Mouse (Mus musculus) myocyte (in vitro differentiated cells): Measurements from ENCODE around the gene Spata31d1a.

Source experiments
- CEBPB ChIP-seq: IDR thresholded peaks from 2 replicates; pipeline ENCODE4 v1.6.1; 2011; ENCODE audit warnings: mild to moderate bottlenecking, moderate library complexity; ENCODE audit not compliant: poor library complexity, insufficient read depth, severe bottlenecking
- E2F4 ChIP-seq: IDR thresholded peaks from one replicate; pipeline ENCODE4 v1.6.1; 2011; ENCODE audit warnings: mild to moderate bottlenecking, control low read depth, moderate library complexity; ENCODE audit not compliant: insufficient read depth
- MAX ChIP-seq: IDR thresholded peaks from one replicate; pipeline ENCODE4 v1.6.1; 2011; ENCODE audit warnings: low read depth, mild to moderate bottlenecking, control low read depth
- MYOD1 ChIP-seq, 3 experiments: IDR thresholded peaks; one replicate each; pipeline ENCODE4 v1.6.1; 2011; ENCODE audit warnings: control low read depth in 2 of 3, low read depth in 2 of 3, mild to moderate bottlenecking in 2 of 3, moderate library complexity in 1 of 3; ENCODE audit not compliant: insufficient read length in 2 of 3, control insufficient read depth in 1 of 3
- MYOG ChIP-seq, 3 experiments: IDR thresholded peaks; one replicate each; pipeline ENCODE4 v1.6.1; 2011; ENCODE audit warnings: control low read depth in 2 of 3, low read depth in 2 of 3, mild to moderate bottlenecking in 2 of 3; ENCODE audit not compliant: insufficient read length in 2 of 3, control insufficient read depth in 1 of 3, insufficient read depth in 1 of 3
- POLR2A ChIP-seq: IDR thresholded peaks from one replicate; pipeline ENCODE4 v1.6.1; 2011; ENCODE audit warnings: low read depth, mild to moderate bottlenecking, control low read depth, moderate library complexity; ENCODE audit not compliant: insufficient read length
- POLR2AphosphoS2 ChIP-seq: IDR thresholded peaks from one replicate; pipeline ENCODE4 v1.6.1; 2011; ENCODE audit warnings: low read depth, control low read depth; ENCODE audit not compliant: insufficient read length
- REST ChIP-seq: IDR thresholded peaks from one replicate; pipeline ENCODE4 v1.6.1; 2011; ENCODE audit warnings: mild to moderate bottlenecking, control low read depth, moderate library complexity; ENCODE audit not compliant: insufficient read depth, insufficient read length
- SRF ChIP-seq: IDR thresholded peaks from one replicate; pipeline ENCODE4 v1.6.1; 2011; ENCODE audit warnings: low read depth; ENCODE audit not compliant: control insufficient read depth, insufficient read length
- TCF12 ChIP-seq: IDR thresholded peaks from one replicate; pipeline ENCODE4 v1.6.1; 2011; ENCODE audit warnings: mild to moderate bottlenecking, control low read depth; ENCODE audit not compliant: poor library complexity, insufficient read depth, severe bottlenecking
- USF1 ChIP-seq: IDR thresholded peaks from one replicate; pipeline ENCODE4 v1.6.1; 2011; ENCODE audit warnings: low read depth, mild to moderate bottlenecking, control low read depth, moderate library complexity

- TF ChIP-seq MAX (no peak), POLR2A (no peak), CEBPB (no peak), USF1 (no peak), E2F4 (no peak), POLR2AphosphoS2 (no peak), SRF (no peak), MYOG (IDR thresholded peaks at IDR 0.05; ENCODE audit: control insufficient read depth in 1 of 3, insufficient read depth in 1 of 3, insufficient read length in 2 of 3, low read depth in 2 of 3) (no peak), TCF12 (no peak), REST (no peak), MYOD1 (IDR thresholded peaks at IDR 0.05; ENCODE audit: control insufficient read depth in 1 of 3, insufficient read length in 2 of 3, low read depth in 2 of 3) (no peak)
Observed at GRCm38 (mm10) chr13:59682629-59683028, 27.5 kb downstream of the Spata31d1a start.
